Mouse (Mus musculus) CH12.LX (cell line): Measurements from ENCODE around the gene Dip2b. TPM values are rescaled to one million over a fixed set of nuclear protein-coding genes. Genes with fewer than 3 reads are reported as not detected.

Source experiments
- DNase-seq: peaks from one replicate; pipeline ENCODE4 v3.0.0-alpha.2; 2013; ENCODE audit errors: extremely low read depth
- H3K27ac ChIP-seq: 2 replicates; pipeline ENCODE4 v1.5.1; 2012; ENCODE audit warnings: low read depth, mild to moderate bottlenecking, control low read depth, moderate library complexity; ENCODE audit not compliant: insufficient read depth
- H3K27me3 ChIP-seq: replicated peaks from 2 replicates; pipeline ENCODE3; 2012; ENCODE audit warnings: inconsistent platforms
- H3K36me3 ChIP-seq, 2 experiments: replicated peaks in 1 of 2; 2 replicates each; pipeline versions ENCODE3 to v1.6.1; 2012; ENCODE audit warnings: inconsistent platforms in 1 of 2, low read length in 1 of 2, mild to moderate bottlenecking in 1 of 2, mixed read lengths in 1 of 2, moderate library complexity in 1 of 2; ENCODE audit not compliant: control insufficient read depth in 1 of 2, insufficient read depth in 1 of 2
- H3K4me1 ChIP-seq, 2 experiments: 2 replicates each; pipeline ENCODE4 v1.6.1; 2012; ENCODE audit warnings: inconsistent platforms in 1 of 2, moderate library complexity in 1 of 2; ENCODE audit not compliant: insufficient read depth in 2 of 2, control insufficient read depth in 1 of 2
- H3K4me2 ChIP-seq: 2 replicates; pipeline ENCODE4 v1.6.1; 2012; ENCODE audit warnings: low read depth, mild to moderate bottlenecking, control low read depth; ENCODE audit not compliant: poor library complexity, insufficient read depth, severe bottlenecking
- H3K4me3 ChIP-seq, 3 experiments: fragments of 150-350 bp in 1 of 3; sonication (generic) in 1 of 3; replicated peaks in 1 of 3; 2 replicates each; pipeline versions ENCODE3 to v1.5.1; 2011 to 2012; ENCODE audit warnings: low read depth in 2 of 3, low read length in 2 of 3, mild to moderate bottlenecking in 2 of 3, moderate library complexity in 2 of 3, control low read depth in 1 of 3, improper control_type of control experiment in 1 of 3, inconsistent platforms in 1 of 3, mixed read lengths in 1 of 3; ENCODE audit not compliant: poor library complexity in 1 of 3
- H3K79me2 ChIP-seq: replicated peaks from 2 replicates; pipeline ENCODE4 v1.6.1; 2012; ENCODE audit warnings: mild to moderate bottlenecking, moderate library complexity; ENCODE audit not compliant: control insufficient read depth, poor library complexity, insufficient read depth, severe bottlenecking; ENCODE audit errors: extremely low read depth
- H3K9ac ChIP-seq: 2 replicates; pipeline ENCODE4 v1.6.1; 2012; ENCODE audit warnings: low read depth, mild to moderate bottlenecking, control low read depth, moderate library complexity; ENCODE audit not compliant: insufficient read depth
- H3K9me3 ChIP-seq: replicated peaks from 2 replicates; pipeline ENCODE3; 2012; ENCODE audit warnings: low read length, inconsistent platforms, mixed read lengths
- CHD1 ChIP-seq: IDR thresholded peaks from 2 replicates; pipeline ENCODE4 v1.6.1; 2012; ENCODE audit warnings: low read depth, low read length, improper control_type of control experiment, inconsistent platforms
- CHD2 ChIP-seq: IDR thresholded peaks from 2 replicates; pipeline ENCODE4 v1.6.1; 2011; ENCODE audit warnings: low read length, improper control_type of control experiment
- CTCF ChIP-seq, 2 experiments: IDR thresholded peaks in 1 of 2; conservative IDR thresholded peaks in 1 of 2; 2 replicates each; pipeline ENCODE4 v1.5.1; 2011 to 2012; ENCODE audit warnings: low read depth in 2 of 2, low read length in 2 of 2, improper control_type of control experiment in 1 of 2, inconsistent platforms in 1 of 2, mild to moderate bottlenecking in 1 of 2, moderate library complexity in 1 of 2
- E2F4 ChIP-seq: IDR thresholded peaks from 2 replicates; pipeline ENCODE4 v1.6.1; 2011; ENCODE audit warnings: low read depth, low read length, improper control_type of control experiment; ENCODE audit not compliant: insufficient replicate concordance
- EP300 ChIP-seq: IDR thresholded peaks from 2 replicates; pipeline ENCODE4 v1.6.1; 2011; ENCODE audit warnings: low read length, improper control_type of control experiment
- KAT2A ChIP-seq: IDR thresholded peaks from 2 replicates; pipeline ENCODE4 v1.6.1; 2012; ENCODE audit warnings: low read length, improper control_type of control experiment, inconsistent platforms; ENCODE audit not compliant: insufficient replicate concordance
- MAFK ChIP-seq: IDR thresholded peaks from 2 replicates; pipeline ENCODE4 v1.6.1; 2011; ENCODE audit warnings: low read length, improper control_type of control experiment; ENCODE audit not compliant: insufficient replicate concordance
- MEF2A ChIP-seq: IDR thresholded peaks from 2 replicates; pipeline ENCODE4 v1.6.1; 2014; ENCODE audit warnings: low read depth, mild to moderate bottlenecking, inconsistent platforms, low read length, improper control_type of control experiment, borderline replicate concordance
- MXI1 ChIP-seq: IDR thresholded peaks from 2 replicates; pipeline ENCODE4 v1.6.1; 2011; ENCODE audit warnings: mild to moderate bottlenecking, low read depth, low read length, improper control_type of control experiment
- MYC ChIP-seq: IDR thresholded peaks from 2 replicates; pipeline ENCODE4 v1.6.1; 2011; ENCODE audit warnings: low read depth, mild to moderate bottlenecking, improper control_type of control experiment, low read length
- NRF1 ChIP-seq: IDR thresholded peaks from 2 replicates; pipeline ENCODE4 v1.6.1; 2014; ENCODE audit warnings: low read depth, mild to moderate bottlenecking, inconsistent platforms, low read length, improper control_type of control experiment, moderate library complexity
- POLR2A ChIP-seq: IDR thresholded peaks from 2 replicates; pipeline ENCODE4 v1.6.1; 2011; ENCODE audit warnings: low read depth, mild to moderate bottlenecking, improper control_type of control experiment, low read length
- RAD21 ChIP-seq: IDR thresholded peaks from 2 replicates; pipeline ENCODE4 v1.6.1; 2011; ENCODE audit warnings: low read depth, mild to moderate bottlenecking, low read length, improper control_type of control experiment, moderate library complexity
- SMC3 ChIP-seq: IDR thresholded peaks from 2 replicates; pipeline ENCODE4 v1.6.1; 2011; ENCODE audit warnings: low read depth, low read length, improper control_type of control experiment
- USF1 ChIP-seq: IDR thresholded peaks from 2 replicates; pipeline ENCODE4 v1.6.1; 2014; ENCODE audit warnings: low read depth, mild to moderate bottlenecking, inconsistent platforms, low read length, improper control_type of control experiment
- ZKSCAN1 ChIP-seq: IDR thresholded peaks from 2 replicates; pipeline ENCODE4 v1.6.1; 2012; ENCODE audit warnings: low read depth, inconsistent platforms, low read length, improper control_type of control experiment, borderline replicate concordance
- ZNF384 ChIP-seq: IDR thresholded peaks from 2 replicates; pipeline ENCODE4 v1.6.1; 2012; ENCODE audit warnings: low read depth, low read length, improper control_type of control experiment, inconsistent platforms
- dilution Hi-C: fragments of 300-500 bp; cut with MboI; formaldehyde crosslinking; loops from 2 replicates; pipeline ENCODE4 v1.14.3; 2020; ENCODE audit warnings: low sequenced_read_pairs; ENCODE audit not compliant: extremely low pct_unique_long_range_greater_than_20kb, extremely low pct_ligation_motif_present
- in situ Hi-C: fragments of 300-500 bp; cut with MboI; formaldehyde crosslinking; loops from 3 replicates; pipeline ENCODE4 v1.14.3; 2019; ENCODE audit warnings: low sequenced_read_pairs, low pct_ligation_motif_present, low pct_unique_long_range_greater_than_20kb, mixed read lengths
- polyA plus RNA-seq: library from polyadenylated mRNA; unstranded; fragments of >175 nt; gene quantifications from 2 replicates; pipeline ENCODE4 v1.2.1, GENCODE M21; 2012; ENCODE audit warnings: low read depth; ENCODE audit not compliant: insufficient read length
- total RNA-seq, 2 experiments: library from RNA; depleted of rRNA; stranded (reverse); fragments of 300-350 nt in 1 of 2; fragments of >200 nt in 1 of 2; gene quantifications; 2 replicates each; pipeline ENCODE4 v1.2.3; 2012 to 2014

Gene Dip2b
- total and polyA plus RNA-seq, 3 experiments: 15.7 to 18.2 (median 16.7) TPM

DNA sequence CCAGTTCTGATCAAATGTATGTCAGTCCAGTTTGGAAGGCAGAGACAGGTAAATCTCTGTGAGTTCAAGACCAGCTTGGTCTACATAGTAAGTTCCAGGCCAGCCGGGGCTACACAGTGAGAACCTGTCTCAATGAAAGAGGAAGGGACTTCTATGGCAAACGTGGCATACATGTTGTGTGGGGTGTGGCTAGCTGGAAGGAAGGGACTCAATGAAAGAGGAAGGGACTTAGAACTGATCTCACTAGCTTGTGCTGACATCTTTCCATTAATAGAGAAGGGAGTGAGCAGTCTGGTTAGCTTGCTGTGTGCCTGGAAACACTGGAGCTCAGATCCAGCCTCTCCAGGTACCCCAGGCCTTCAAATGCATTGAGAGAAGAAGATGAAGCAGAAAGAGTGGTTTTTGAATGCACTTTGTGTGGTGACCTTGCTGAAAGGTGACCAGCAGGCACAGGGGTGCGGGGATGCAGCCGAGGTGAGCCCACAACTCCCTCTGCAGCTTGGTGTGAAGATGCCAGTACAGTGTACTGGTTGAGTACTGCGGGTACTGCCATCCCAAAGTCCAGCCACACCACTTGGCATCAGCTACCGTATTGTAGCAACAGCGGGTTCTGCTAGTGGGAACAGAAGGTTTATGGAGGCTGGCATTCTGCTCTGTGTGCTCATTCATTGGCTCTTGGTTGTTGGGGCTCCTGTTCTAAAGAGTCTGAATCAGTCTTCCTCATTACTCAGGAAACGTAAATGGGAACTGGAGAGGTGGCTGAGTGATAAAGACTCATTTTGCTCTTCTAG is 148.6 kb downstream of the Dip2b start:
- no peak for DNase-seq
- Histone ChIP-seq H3K9ac (no peak overlapping the region), H3K27ac (no peak overlapping the region), H3K4me2 (no peak overlapping the region), H3K27me3 (no peaks in the 10 kb centered on the region)
- in situ Hi-C loops: no loop called here
- TF ChIP-seq E2F4: no peak
- TF ChIP-seq POLR2A: no peak
- TF ChIP-seq CHD2: no peak
- TF ChIP-seq ZKSCAN1: no peak
- TF ChIP-seq EP300: no peak
- TF ChIP-seq USF1: no peak
- no peak for TF ChIP-seq KAT2A
- no peak for TF ChIP-seq ZNF384
- TF ChIP-seq SMC3: no peak
- TF ChIP-seq MYC: no peak
- no peak for TF ChIP-seq MAFK
- no peak for TF ChIP-seq MEF2A
- TF ChIP-seq CHD1: no peak
- no peak for TF ChIP-seq MXI1
- TF ChIP-seq NRF1: no peak
- TF ChIP-seq, all 38 proteins: peak for 0
- no peaks in the 10 kb centered on the region for H3K79me2 ChIP-seq
- peaks cover 7 to 40% of the 10 kb centered on the region in 2 experiments for H3K4me1 ChIP-seq
- H3K4me3 ChIP-seq: no peak overlapping the region
- dilution Hi-C loops: no loop called here
- H3K36me3 ChIP-seq: peaks cover 50 to 79% of the 10 kb centered on the region in 2 experiments
- no peaks in the 10 kb centered on the region for H3K9me3 ChIP-seq

DNA sequence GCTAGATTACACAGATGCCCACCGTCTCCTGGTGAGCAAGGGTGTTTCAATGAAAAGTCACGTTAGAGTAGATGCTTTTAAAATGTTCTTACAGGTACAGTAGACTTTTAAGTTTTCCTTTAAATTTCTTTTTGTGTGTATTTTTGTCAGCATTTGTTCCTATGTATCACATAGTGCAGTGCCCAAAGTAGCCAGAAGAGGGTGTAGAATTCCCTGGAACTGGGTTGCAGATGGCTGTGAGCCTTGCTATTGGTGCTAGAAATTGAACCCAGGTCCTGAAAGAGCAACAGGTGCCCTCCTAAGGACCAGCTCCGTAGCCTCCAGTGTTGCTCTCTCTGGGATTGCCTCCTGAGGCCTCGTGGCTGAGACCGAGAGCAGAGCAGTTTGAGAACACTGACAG is 150.1 kb downstream of the Dip2b start:
- H3K9ac ChIP-seq: no peak overlapping the region
- peak overlapping the region; percentile 84 for H3K27ac ChIP-seq
- H3K79me2 ChIP-seq: no peaks in the 10 kb centered on the region
- no peaks in the 10 kb centered on the region for H3K9me3 ChIP-seq
- H3K4me2 ChIP-seq: peak overlapping the region; percentile 52
- dilution Hi-C loops: no loop called here
- in situ Hi-C loops: no loop called here
- H3K4me1 ChIP-seq: peaks cover 7 to 40% of the 10 kb centered on the region in 2 experiments
- TF ChIP-seq RAD21 (peak; percentile 51), CHD1 (no peak), USF1 (no peak), SMC3 (peak; percentile 56), CTCF (conservative IDR thresholded peaks at IDR 0.05 in 1 of 2, IDR thresholded peaks at IDR 0.05 in 1 of 2; ENCODE audit: low read depth in 2 of 2, low read length in 2 of 2) (peak; percentile 63 to 66)
- H3K27me3 ChIP-seq: no peaks in the 10 kb centered on the region
- H3K4me3 ChIP-seq: peak overlapping the region in 2 of 3 experiments; percentile 12 to 29
- H3K36me3 ChIP-seq: peaks cover 53 to 81% of the 10 kb centered on the region in 2 experiments
- no peak for DNase-seq
